Mouse (Mus musculus): ENCODE measurements around the gene Mnd1.

Mnd1 gene

GRCm38 (mm10) chr3:84157559-84158350 is 2.2 kb upstream of the Mnd1 start:
- no peak for DNase-seq (ENCODE audit: low spot score)

GRCm38 (mm10) chr3:84157011-84157410 is 1.4 kb upstream of the Mnd1 start:
- DNase-seq (ENCODE audit: low spot score) = no peak

- no peak for DNase-seq (ENCODE audit: low spot score)
These were observed 519 bp upstream of the Mnd1 start for GRCm38 (mm10) chr3:84156105-84156504.

GRCm38 (mm10) chr3:84155146-84155545 is 440 bp downstream of the Mnd1 start:
- DNase-seq (ENCODE audit: low spot score) = peak; percentile 55

- no peak for DNase-seq (ENCODE audit: low spot score)
These were observed 855 bp downstream of the Mnd1 start for GRCm38 (mm10) chr3:84154721-84155141.

GRCm38 (mm10) chr3:84149831-84150230 is 5.8 kb downstream of the Mnd1 start:
- DNase-seq (ENCODE audit: low spot score) = no peak

- peak; percentile 73 for DNase-seq (ENCODE audit: low spot score)
These were observed 14.6 kb downstream of the Mnd1 start for GRCm38 (mm10) chr3:84140947-84141346.

GRCm38 (mm10) chr3:84136509-84136908 is 19.1 kb downstream of the Mnd1 start:
- no peak for DNase-seq (ENCODE audit: low spot score)

- DNase-seq (ENCODE audit: low spot score) = no peak
These were observed 19.7 kb downstream of the Mnd1 start for GRCm38 (mm10) chr3:84135933-84136332.

- DNase-seq (ENCODE audit: low spot score) = peak; percentile 47
These were observed 20.2 kb downstream of the Mnd1 start for GRCm38 (mm10) chr3:84135387-84135786.

- no peak for DNase-seq (ENCODE audit: low spot score)
These were observed 24.2 kb downstream of the Mnd1 start for GRCm38 (mm10) chr3:84131369-84131768.

GRCm38 (mm10) chr3:84130776-84131175 is 24.8 kb downstream of the Mnd1 start:
- no peak for DNase-seq (ENCODE audit: low spot score)

- DNase-seq (ENCODE audit: low spot score) = peak; percentile 66
These were observed 26.4 kb downstream of the Mnd1 start for GRCm38 (mm10) chr3:84128871-84129870.

- no peak for DNase-seq (ENCODE audit: low spot score)
These were observed 28.2 kb downstream of the Mnd1 start for GRCm38 (mm10) chr3:84127431-84127830.

- DNase-seq (ENCODE audit: low spot score) = no peak
These were observed 28.9 kb downstream of the Mnd1 start for GRCm38 (mm10) chr3:84126721-84127120.

GRCm38 (mm10) chr3:84125704-84126289 is 29.8 kb downstream of the Mnd1 start:
- no peak for DNase-seq (ENCODE audit: low spot score)

GRCm38 (mm10) chr3:84123461-84123860 is 32.1 kb downstream of the Mnd1 start:
- DNase-seq (ENCODE audit: low spot score) = peak; percentile 39

- no peak for DNase-seq (ENCODE audit: low spot score)
These were observed 36.9 kb downstream of the Mnd1 start for GRCm38 (mm10) chr3:84118718-84119117.

GRCm38 (mm10) chr3:84118178-84118577 is 37.4 kb downstream of the Mnd1 start:
- DNase-seq (ENCODE audit: low spot score) = no peak

GRCm38 (mm10) chr3:84108614-84109013 is 47.0 kb downstream of the Mnd1 start:
- DNase-seq (ENCODE audit: low spot score) = no peak

GRCm38 (mm10) chr3:84106106-84106505 is 49.5 kb downstream of the Mnd1 start:
- DNase-seq (ENCODE audit: low spot score) = no peak

GRCm38 (mm10) chr3:84103536-84103935 is 52.0 kb downstream of the Mnd1 start:
- DNase-seq (ENCODE audit: low spot score) = no peak

Measured in embryo, embryonic 10.5 days (tissue).